Mouse (Mus musculus) limb, embryonic 13.5 days (tissue): ENCODE data around the gene Sfxn2. TPM values are rescaled to one million over a fixed set of nuclear protein-coding genes. Genes with fewer than 3 reads are reported as not detected.
A peak's percentile ranks its signal among the peaks of the same experiment; 100 is the strongest.

Source experiments
- ATAC-seq: fragments of 200-750 bp; cut with Nextera tagmentation; 2 replicates; pipeline ENCODE4 v1.8.0; 2017; ENCODE audit warnings: low read depth, moderate number of reproducible peaks, moderate TSS enrichment; ENCODE audit not compliant: low FRiP score
- H3K27ac ChIP-seq: fragments of 300-500 bp; sonication (generic); 2 replicates; pipeline ENCODE4 v1.5.1; 2015; ENCODE audit warnings: inconsistent platforms, mild to moderate bottlenecking, moderate library complexity
- H3K27me3 ChIP-seq: fragments of 300-500 bp; sonication (generic); 2 replicates; pipeline ENCODE4 v1.6.1; 2015; ENCODE audit warnings: mild to moderate bottlenecking, inconsistent platforms
- H3K36me3 ChIP-seq: fragments of 300-500 bp; sonication (generic); 2 replicates; pipeline ENCODE4 v1.6.1; 2015; ENCODE audit warnings: inconsistent platforms, mild to moderate bottlenecking, moderate library complexity
- H3K4me1 ChIP-seq: fragments of 300-500 bp; sonication (generic); 2 replicates; pipeline ENCODE4 v1.6.1; 2015; ENCODE audit warnings: inconsistent platforms
- H3K4me2 ChIP-seq: fragments of 300-500 bp; sonication (generic); replicated peaks from 2 replicates; pipeline ENCODE4 v1.6.1; 2015; ENCODE audit warnings: inconsistent platforms, mild to moderate bottlenecking, moderate library complexity
- H3K4me3 ChIP-seq: fragments of 300-500 bp; sonication (generic); 2 replicates; pipeline ENCODE4 v1.5.1; 2015; ENCODE audit warnings: moderate library complexity, mild to moderate bottlenecking, inconsistent platforms
- H3K9ac ChIP-seq: fragments of 300-500 bp; sonication (generic); 2 replicates; pipeline ENCODE4 v1.6.1; 2015; ENCODE audit warnings: mild to moderate bottlenecking, inconsistent platforms
- H3K9me3 ChIP-seq: fragments of 300-500 bp; sonication (generic); 2 replicates; pipeline ENCODE4 v1.6.1; 2016; ENCODE audit warnings: inconsistent platforms
- WGBS: fragments of 180-500 bp; shearing (Covaris S2); methylation state at CpG from one replicate; pipeline ENCODE4 v1.1.7; 2015; 5-methylcytosine and 5-hydroxymethylcytosine counted together
- polyA plus RNA-seq: library from polyadenylated mRNA; unstranded; fragments of >200 nt; fragmentation: Nextera tagmentation; extraction: Ambion mirVana; gene quantifications from 2 replicates; pipeline ENCODE4 v1.2.1, GENCODE M21; 2015

Sfxn2 gene
- polyA plus RNA-seq, 1 experiment from 2014 or later, result 27.8 TPM

DNA sequence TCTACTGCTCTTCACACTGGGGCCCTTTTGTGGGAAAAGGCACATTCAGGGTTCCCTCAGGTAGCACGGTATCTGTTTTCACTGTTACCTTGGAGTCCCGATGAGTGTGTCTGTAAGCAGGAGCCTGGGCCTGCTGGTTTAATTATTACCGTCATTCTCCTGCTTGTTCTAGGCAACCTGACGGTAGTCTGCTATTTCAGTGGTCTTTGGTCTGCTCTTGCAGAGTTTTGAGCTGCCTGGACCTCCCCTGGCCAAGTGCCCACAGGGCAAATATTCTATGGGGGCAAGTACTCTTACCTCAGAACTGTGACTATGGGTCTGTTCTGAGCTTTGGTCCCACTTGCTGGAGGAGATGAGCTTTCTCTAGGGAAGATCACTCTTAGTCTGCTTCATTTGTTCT, 2.0 kb downstream of the Sfxn2 start:
- 34% methylated on average over 4 of the region's 4 CpGs for WGBS
- Histone ChIP-seq H3K4me2 (no peak overlapping the region; the same call in 1 of the 2 replicates), H3K4me3 (no peak overlapping the region), H3K9me3 (no peaks in the 10 kb centered on the region), H3K4me1 (peaks cover 22% of the 10 kb centered on the region), H3K36me3 (no peaks in the 10 kb centered on the region), H3K27me3 (no peaks in the 10 kb centered on the region), H3K27ac (no peak overlapping the region), H3K9ac (no peak overlapping the region)
- no peak for ATAC-seq

DNA sequence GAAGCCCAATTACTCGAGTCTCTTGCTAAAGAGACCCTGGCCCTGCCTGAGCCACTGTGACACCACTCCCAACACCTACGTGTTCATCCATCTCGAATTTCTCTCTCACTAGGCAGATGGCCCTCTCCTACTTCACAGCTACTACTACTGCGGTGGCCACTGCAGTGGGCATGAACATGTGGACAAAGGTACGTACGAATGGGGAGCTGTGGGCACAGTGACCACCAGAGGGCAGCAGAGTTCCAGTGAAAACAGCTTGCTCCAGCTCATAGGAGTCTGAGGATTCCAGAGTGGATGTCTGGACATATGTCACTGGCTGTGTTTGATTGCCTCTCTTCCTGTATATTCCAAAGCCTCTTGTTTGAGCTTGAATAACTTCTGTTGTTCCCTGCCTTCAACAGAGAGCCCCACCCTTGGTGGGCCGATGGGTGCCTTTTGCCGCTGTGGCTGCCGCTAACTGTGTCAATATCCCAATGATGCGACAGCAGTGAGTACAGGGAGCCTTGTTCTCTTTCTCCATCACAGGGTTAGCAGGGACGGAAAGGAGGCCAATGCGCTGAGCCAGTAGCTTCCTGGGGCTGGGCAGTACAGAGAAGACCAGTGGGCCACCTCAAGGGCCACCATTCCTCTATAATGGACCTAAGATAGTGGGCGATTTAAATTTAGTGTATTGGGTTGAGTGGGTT, 14.8 kb downstream of the Sfxn2 start:
- no peaks in the 10 kb centered on the region for H3K27me3 ChIP-seq
- no peaks in the 10 kb centered on the region for H3K4me1 ChIP-seq
- WGBS, result 56% methylated on average over 13 of the region's 13 CpGs
- peaks cover 78% of the 10 kb centered on the region for H3K36me3 ChIP-seq
- H3K9me3 ChIP-seq, result no peaks in the 10 kb centered on the region
- no peak overlapping the region for H3K27ac ChIP-seq
- no peak overlapping the region for H3K9ac ChIP-seq
- no peak overlapping the region for H3K4me3 ChIP-seq
- no peak overlapping the region for H3K4me2 ChIP-seq
- 0 out of 2 replicates have a peak, but pooled peaks have one; percentile 64 for ATAC-seq

DNA sequence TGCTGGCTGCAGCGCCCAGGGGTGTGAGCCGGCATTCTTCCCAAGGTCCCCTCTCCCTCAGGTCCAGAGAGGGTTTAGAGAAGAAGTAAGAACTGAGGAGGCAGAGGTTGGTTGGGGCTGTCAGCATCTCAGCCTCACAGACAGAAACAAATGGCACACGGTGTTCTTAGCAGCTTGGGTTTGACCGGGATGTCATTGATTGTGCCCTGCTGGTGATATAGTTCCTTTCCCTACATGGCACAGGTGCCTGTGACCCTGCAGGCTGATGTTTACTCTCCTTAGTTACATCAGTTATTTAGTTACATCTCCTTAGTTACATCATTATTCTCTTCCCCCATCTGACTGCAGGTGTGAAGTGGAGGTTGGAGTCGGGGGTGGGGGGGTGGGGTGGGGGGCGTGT, 18.4 kb downstream of the Sfxn2 start:
- no peak for ATAC-seq
- peaks cover 87% of the 10 kb centered on the region for H3K36me3 ChIP-seq

DNA sequence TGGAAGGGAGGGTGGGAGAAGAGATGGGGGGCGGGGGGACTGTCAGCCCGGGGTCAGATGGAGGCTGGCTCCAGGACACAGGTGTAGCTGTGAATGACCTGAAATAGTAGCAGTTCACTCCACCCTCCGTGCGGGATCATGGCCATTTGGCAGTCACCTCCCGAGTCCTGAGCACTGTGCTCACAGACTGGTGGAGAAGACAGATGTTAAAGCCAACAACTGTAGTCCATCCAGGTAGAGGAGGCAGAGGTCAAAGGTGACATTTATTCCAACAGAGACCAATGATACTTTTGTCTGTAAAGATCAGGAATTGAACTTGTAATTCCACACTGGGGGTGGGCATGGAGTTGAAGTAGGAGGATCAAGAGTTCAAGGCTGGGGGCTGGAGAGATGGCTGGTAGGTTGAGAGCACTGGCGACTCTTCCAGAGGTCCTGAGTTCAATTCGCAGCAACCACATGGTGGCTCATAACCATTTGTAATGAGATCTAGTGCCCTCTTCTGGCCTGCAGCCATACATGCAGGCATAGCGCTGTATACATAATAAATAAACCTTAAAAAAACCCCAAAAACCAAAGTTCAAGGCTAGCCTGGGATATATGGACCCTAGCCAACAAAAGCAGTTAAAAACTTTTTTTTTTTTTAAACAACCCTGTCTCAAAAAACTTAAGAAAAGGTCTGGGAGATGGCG, 19.7 kb downstream of the Sfxn2 start:
- Histone ChIP-seq H3K9ac (no peak overlapping the region), H3K9me3 (no peaks in the 10 kb centered on the region), H3K36me3 (peaks cover 85% of the 10 kb centered on the region), H3K27ac (no peak overlapping the region), H3K4me3 (no peak overlapping the region), H3K4me1 (0 out of 2 replicates have a peak, but pooled peaks cover under 1% of the 10 kb centered on the region), H3K4me2 (no peak overlapping the region), H3K27me3 (no peaks in the 10 kb centered on the region)
- 88% methylated on average over 9 of the region's 9 CpGs for WGBS
- no peak for ATAC-seq

More for the DNA sequence above, 18.4 kb downstream of the Sfxn2 start:
- H3K27ac ChIP-seq, result no peak overlapping the region
- no peak overlapping the region for H3K4me3 ChIP-seq
- WGBS, result 84% methylated on average over 6 of the region's 6 CpGs
- H3K9me3 ChIP-seq, result no peaks in the 10 kb centered on the region
- no peak overlapping the region for H3K9ac ChIP-seq
- no peak overlapping the region for H3K4me2 ChIP-seq
- H3K4me1 ChIP-seq, result no peaks in the 10 kb centered on the region
- no peaks in the 10 kb centered on the region for H3K27me3 ChIP-seq

DNA sequence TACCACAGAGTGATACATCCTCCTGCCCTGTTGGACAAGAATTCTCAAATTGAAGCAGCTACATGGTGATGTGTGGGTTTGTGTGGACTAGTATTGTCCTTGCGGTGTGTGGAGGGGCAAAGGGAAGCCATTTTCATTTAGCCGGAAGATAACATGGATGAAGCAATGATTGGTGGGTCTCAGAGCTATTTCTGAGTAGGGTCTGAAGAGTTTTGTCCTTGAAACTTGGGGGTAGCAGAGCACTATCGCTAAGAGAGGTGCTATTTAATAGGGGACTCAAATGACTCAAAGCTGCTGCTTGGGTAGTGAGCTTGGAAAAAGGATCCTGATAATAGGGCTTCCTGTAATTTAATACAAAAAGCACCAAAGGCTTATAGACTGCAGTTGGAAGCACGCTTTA, 25.0 kb downstream of the Sfxn2 start:
- 79% methylated on average over 4 of the region's 4 CpGs for WGBS
- Histone ChIP-seq H3K4me1 (peaks cover 17% of the 10 kb centered on the region), H3K27me3 (no peaks in the 10 kb centered on the region), H3K4me3 (peak overlapping the region; percentile 95; the same call in 1 of the 2 replicates), H3K4me2 (peak overlapping the region; percentile 49), H3K9ac (no peak overlapping the region), H3K27ac (no peak overlapping the region), H3K36me3 (peaks cover 43% of the 10 kb centered on the region), H3K9me3 (no peaks in the 10 kb centered on the region)
- no peak for ATAC-seq

DNA sequence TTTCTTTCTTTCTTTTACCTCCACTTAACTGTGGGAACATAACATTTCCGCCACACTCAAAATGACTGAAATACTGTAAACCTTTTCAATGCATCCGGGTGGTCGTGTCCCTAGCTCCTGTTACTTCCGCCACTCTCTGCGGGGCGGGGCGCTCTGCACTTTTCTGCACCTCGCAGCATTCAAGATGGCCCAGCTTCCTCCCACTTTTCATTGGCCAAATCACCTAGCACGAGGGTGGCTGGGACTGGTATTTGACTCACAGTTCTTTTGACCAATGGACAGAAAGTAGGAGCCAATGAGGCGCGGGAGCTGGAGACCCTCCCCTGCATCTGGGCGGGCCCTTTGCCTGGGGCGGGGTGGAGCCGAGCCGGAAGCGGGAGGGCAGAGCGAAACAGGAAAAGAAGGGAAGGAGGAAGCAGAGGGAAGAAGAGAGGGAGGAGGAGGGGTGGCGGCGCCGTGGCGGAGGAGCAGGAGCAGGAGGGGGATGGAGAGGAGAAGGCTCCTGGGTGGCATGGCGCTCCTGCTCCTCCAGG, 25.6 kb downstream of the Sfxn2 start, which contains the start of gene Wbp1l:
Gene Wbp1l (plus strand): TSS at position 365 of the 533 bp plus-strand sequence.
- peak within 1 kb of the TSS; percentile 95 for H3K4me3 ChIP-seq
- no peaks in the 10 kb centered on the region for H3K27me3 ChIP-seq
- ATAC-seq, result peak; percentile 99
- H3K36me3 ChIP-seq, result peaks cover 41% of the 10 kb centered on the region
- H3K4me1 ChIP-seq, result peaks cover 17% of the 10 kb centered on the region
- H3K4me2 ChIP-seq, result peak within 1 kb of the TSS; percentile 98
- WGBS, result under 1% methylated on average over 22 of the region's 22 CpGs
- no peaks in the 10 kb centered on the region for H3K9me3 ChIP-seq
- H3K9ac ChIP-seq, result peak within 1 kb of the TSS; percentile 88
- peak within 1 kb of the TSS; percentile 48; the same call in 1 of the 2 replicates for H3K27ac ChIP-seq

DNA sequence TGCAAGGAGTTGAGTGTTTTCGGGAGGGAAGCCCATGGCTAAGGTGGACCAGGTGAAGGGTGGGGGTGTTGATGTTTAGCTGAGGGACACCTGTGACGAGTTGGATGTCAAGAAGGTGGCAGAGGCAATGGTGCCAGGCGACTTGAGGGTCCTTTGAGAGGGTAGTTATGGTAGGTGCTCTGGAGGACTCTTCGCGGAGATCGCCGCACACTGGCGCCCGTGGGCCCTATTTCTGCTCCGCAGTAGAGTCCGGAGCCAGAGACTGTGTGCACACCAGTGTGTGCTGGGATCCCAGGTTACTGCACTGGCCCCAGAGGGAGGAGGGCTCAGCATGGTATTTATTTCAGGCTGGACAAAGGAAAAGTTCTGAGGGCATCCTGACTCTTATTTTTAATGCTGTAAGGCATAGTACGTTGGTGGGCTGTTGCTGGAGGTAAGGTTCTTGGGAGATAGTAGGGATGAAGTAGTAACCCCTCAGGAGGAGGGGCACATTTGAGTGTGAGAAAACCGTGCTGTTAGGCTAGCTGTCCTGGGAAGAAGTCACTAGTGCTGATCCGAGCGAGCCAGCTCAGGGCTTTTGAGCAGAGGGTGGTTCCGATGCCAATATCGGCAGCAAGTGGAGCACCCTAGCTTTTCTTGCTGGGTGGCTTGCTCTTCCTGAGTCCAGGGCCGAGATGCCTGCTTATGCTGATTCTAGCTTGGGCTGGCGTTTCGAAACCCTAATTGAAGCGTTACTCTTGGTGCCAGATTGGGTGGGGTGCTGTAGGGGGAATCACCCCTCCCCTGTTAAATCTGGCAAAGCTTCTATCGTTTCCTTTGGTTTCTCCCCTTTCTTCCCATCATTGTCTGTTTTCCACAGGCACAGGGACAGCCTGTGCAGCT, 26.5 kb downstream of the Sfxn2 start:
- Histone ChIP-seq H3K4me3 (peak overlapping the region; percentile 95), H3K4me1 (peaks cover 17% of the 10 kb centered on the region), H3K36me3 (peaks cover 36% of the 10 kb centered on the region), H3K9ac (peak overlapping the region; percentile 88), H3K4me2 (peak overlapping the region; percentile 98), H3K27ac (peak overlapping the region; percentile 48; the same call in 1 of the 2 replicates), H3K9me3 (no peaks in the 10 kb centered on the region), H3K27me3 (no peaks in the 10 kb centered on the region)
- 19% methylated on average over 22 of the region's 22 CpGs for WGBS
- no peak for ATAC-seq

DNA sequence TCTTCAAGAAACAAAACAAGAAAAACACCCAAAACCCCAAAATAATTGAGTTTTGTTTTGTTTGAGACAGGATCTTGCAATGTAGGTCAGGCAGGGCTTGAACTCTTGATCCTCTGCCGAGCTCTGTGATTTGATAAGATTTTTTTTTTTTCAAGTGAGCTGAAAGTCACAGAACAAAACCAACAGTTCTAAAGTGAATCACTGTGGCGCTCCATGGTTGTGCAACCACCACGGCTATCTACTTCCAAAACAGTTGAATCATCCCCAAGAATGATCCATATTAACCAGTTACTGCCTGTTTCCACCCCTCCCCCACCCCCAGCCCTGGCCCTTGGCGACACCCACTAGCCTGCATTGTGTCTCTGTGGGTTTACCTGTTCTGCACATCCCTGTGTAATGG, 27.2 kb downstream of the Sfxn2 start:
- H3K27me3 ChIP-seq, result no peaks in the 10 kb centered on the region
- H3K27ac ChIP-seq, result no peak overlapping the region
- H3K4me1 ChIP-seq, result peaks cover 17% of the 10 kb centered on the region
- no peak for ATAC-seq
- no peaks in the 10 kb centered on the region for H3K9me3 ChIP-seq
- peak overlapping the region; percentile 98 for H3K4me2 ChIP-seq
- H3K9ac ChIP-seq, result peak overlapping the region; percentile 88; the same call in 1 of the 2 replicates
- 85% methylated on average over 4 of the region's 4 CpGs for WGBS
- peaks cover 37% of the 10 kb centered on the region for H3K36me3 ChIP-seq
- H3K4me3 ChIP-seq, result peak overlapping the region; percentile 95

DNA sequence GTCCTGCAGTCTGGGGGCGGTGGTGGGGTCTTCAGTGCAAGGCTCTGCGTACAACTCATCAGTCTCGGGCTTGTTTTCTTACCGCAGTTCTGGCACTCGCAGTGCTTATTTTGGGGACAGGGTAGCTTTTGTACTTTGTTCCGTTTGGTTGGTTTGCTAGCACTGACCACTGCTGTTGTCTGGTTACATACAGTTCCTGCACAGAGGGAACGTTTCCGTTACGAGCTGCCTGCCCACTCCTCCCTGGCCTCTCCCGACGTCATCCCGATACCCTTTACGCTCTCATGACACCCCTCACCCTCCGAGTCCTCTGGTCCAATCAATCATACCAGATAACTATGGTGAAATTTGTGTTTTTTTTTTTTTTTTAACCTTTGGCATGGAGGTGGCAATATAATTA, 28.3 kb downstream of the Sfxn2 start:
- Histone ChIP-seq H3K36me3 (peaks cover 37% of the 10 kb centered on the region), H3K27me3 (no peaks in the 10 kb centered on the region), H3K27ac (no peak overlapping the region), H3K9ac (no peak overlapping the region), H3K4me1 (peaks cover 17% of the 10 kb centered on the region), H3K9me3 (no peaks in the 10 kb centered on the region), H3K4me2 (no peak overlapping the region), H3K4me3 (no peak overlapping the region)
- ATAC-seq, result no peak
- WGBS, result 90% methylated on average over 14 of the region's 14 CpGs

DNA sequence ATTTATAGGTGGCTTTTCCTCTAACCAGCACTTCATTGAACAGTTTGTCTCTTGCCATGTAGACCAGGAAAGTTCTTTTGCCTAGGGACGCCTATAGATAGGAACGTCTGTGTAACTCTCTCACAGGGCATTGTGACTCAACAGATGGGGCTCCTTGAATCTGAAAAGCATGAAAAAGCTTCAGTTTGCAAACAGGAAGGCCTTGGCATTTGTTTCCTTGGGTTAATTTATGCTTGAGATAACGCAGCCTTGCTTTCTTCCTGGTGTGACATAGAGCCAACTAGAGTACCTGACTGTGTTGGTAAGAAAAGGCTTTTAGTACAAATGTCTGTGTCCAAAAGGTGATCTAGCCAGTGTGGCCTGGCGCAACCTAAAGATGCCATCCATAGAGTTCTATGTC, 29.2 kb downstream of the Sfxn2 start:
- Histone ChIP-seq H3K9me3 (no peaks in the 10 kb centered on the region), H3K4me3 (no peak overlapping the region), H3K4me2 (no peak overlapping the region), H3K4me1 (peaks cover 17% of the 10 kb centered on the region), H3K27me3 (no peaks in the 10 kb centered on the region), H3K36me3 (peaks cover 42% of the 10 kb centered on the region), H3K27ac (no peak overlapping the region), H3K9ac (no peak overlapping the region)
- WGBS, result 90% methylated on average over 4 of the region's 4 CpGs
- ATAC-seq, result no peak

DNA sequence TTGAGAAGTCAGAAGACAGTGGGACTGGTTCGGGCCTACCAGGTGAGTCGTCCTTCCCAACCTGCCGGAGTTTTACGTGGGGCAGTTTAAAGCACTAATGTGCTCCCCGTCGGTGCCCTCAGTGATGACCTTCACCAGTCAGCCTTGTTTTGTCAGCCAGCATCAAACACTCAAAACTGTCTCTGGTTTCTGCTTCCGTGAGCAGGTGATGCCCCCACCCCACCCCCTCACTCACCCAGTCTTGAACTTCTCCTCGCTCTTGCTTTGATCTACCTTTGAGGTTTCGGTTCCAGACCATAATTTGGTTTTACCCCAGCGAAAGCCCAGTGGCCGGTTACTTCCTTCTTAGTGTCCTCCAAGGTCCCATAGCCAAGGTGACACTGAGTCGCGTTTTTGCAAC, 33.6 kb downstream of the Sfxn2 start:
- ATAC-seq, result no peak
- Histone ChIP-seq H3K27me3 (no peaks in the 10 kb centered on the region), H3K36me3 (peaks cover 63% of the 10 kb centered on the region), H3K4me2 (no peak overlapping the region), H3K9ac (no peak overlapping the region), H3K27ac (no peak overlapping the region), H3K4me1 (no peaks in the 10 kb centered on the region), H3K9me3 (no peaks in the 10 kb centered on the region), H3K4me3 (no peak overlapping the region)
- WGBS, result 89% methylated on average over 13 of the region's 13 CpGs
